Mouse (Mus musculus) cortical plate, adult 2 months (tissue): ENCODE results near the gene Spc24.

Experiments used
- CTCF ChIP-seq: fragments of 200-500 bp; IDR thresholded peaks from 2 replicates; pipeline ENCODE4 v1.5.1; 2011; ENCODE audit warnings: mild to moderate bottlenecking, control low read depth, low read length; ENCODE audit not compliant: insufficient read depth; ENCODE audit errors: extremely low read depth
- POLR2A ChIP-seq: fragments of 200-500 bp; IDR thresholded peaks from 2 replicates; pipeline ENCODE4 v1.6.1; 2011; ENCODE audit warnings: mild to moderate bottlenecking, low read length, control low read depth; ENCODE audit not compliant: insufficient read depth; ENCODE audit errors: extremely low read depth

DNA sequence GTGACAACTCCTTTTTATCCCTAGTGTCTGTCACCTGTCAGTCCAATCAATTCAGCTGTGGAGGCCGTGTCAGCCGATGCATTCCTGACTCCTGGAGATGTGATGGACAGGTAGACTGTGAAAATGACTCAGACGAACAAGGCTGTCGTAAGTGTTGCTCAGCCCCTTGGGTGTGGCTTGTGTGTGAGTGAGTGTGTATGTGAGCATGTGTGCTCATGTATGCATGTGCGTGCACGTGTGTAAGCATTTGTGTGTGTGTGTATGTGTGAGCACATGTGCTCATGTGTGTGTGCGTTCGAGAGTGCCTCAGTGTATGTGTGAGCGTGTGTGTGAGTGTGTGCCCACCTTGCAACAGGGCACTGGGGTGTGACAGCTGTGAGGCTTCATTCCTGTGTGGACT lies 27.8 kb downstream of the Spc24 start:
- TF ChIP-seq CTCF, result no peak
- no peak for TF ChIP-seq POLR2A
